ENCODE assay signal across 8 mouse cellular contexts in the genomic region with DNA sequence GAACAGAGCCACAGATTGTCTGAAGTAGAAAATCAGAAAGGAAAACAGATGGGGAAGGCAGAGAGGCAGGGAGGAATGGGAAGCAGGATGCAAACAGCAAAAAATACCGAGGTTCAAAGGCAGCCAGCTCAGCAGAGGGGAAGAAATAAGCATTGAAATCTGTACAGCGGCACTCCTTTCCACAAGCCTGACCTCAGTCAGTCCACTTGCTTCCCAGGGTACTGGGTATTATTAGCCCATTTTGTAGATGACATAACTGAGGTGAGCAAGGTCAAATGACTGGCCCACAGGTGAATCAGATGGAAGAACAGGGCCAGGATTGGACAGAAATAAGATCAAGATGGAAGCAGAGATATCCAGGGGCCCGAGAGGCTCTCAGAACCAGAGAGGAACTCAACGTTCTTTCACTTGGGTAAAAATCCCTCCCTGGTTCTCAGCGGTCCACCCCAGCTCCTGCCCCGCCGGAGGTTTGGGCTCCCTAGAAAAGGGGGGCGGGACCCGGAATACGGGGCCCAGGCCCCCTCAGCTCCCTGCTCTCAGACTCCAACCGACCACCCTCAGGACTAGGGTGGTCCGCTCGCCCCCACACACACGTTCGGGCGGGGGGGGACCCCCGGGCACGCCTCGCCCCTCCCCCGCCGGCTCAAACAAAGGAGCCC. TPM values are rescaled to one million over a fixed set of nuclear protein-coding genes. Genes with fewer than 3 reads are reported as not detected.
DNase-seq lines count a peak whose midpoint lies in the region; ATAC-seq and TF ChIP-seq lines count a peak whose summit lies in the region.

No protein-coding gene starts in this region.

- no peak for TF ChIP-seq EP300 in ES-Bruce4 (IDR thresholded peaks at IDR 0.05; ENCODE audit: insufficient read depth, low read depth, low read length)
- TF ChIP-seq EP300 in liver, postnatal 0 days (IDR thresholded peaks at IDR 0.05; ENCODE audit: low read depth): no peak

- no peak for DNase-seq in heart, postnatal 36 days
- no peak for DNase-seq in liver, postnatal 0 days
- no peak for DNase-seq in left cerebral cortex, adult 9 months (ENCODE audit: low spot score in 2 of 2)
- no peak for DNase-seq in layer of hippocampus, adult 8-10 months (ENCODE audit: low spot score in 2 of 2)
- DNase-seq in cerebellum, adult 11 months: no peak

- under 1% methylated on average over 19 of the region's 21 CpGs for WGBS in heart, embryonic 14.5 days
- WGBS in forebrain, embryonic 15.5 days: under 1% methylated on average over 20 of the region's 21 CpGs
- WGBS in liver, postnatal 0 days (ENCODE audit: insufficient replicate concordance): 1% methylated on average over 20 of the region's 21 CpGs

- H3K36me3 ChIP-seq in heart, embryonic 14.5 days (ENCODE audit: control insufficient read depth, insufficient read depth, low read length): peaks cover 25% of the 10 kb centered on the region
- 0 out of 2 replicates have a peak, but pooled peaks cover 6% of the 10 kb centered on the region for H3K36me3 ChIP-seq in ES-Bruce4 (ENCODE audit: control insufficient read depth, insufficient read depth, low read length, poor library complexity, severe bottlenecking)
- peaks cover 9% of the 10 kb centered on the region; the same call in 1 of the 2 replicates for H3K36me3 ChIP-seq in forebrain, embryonic 15.5 days
- H3K36me3 ChIP-seq in liver, postnatal 0 days (replicated peaks; ENCODE audit: insufficient read depth, low read length): no peaks in the 10 kb centered on the region

- peak overlapping the region; percentile 85 to 92 for H3K4me3 ChIP-seq in heart, embryonic 14.5 days (ENCODE audit: control insufficient read depth in 1 of 2, insufficient read depth in 1 of 2, low read depth in 1 of 2, low read length in 2 of 2)
- peak overlapping the region; percentile 71 for H3K4me3 ChIP-seq in ES-Bruce4 (ENCODE audit: low read depth, low read length)
- peak overlapping the region; percentile 80 for H3K4me3 ChIP-seq in forebrain, embryonic 15.5 days
- H3K4me3 ChIP-seq in liver, postnatal 0 days (ENCODE audit: low read depth, low read length): peak overlapping the region; percentile 66

- intact Hi-C loops in heart, postnatal 36 days (cut with DNase I): loop anchor here (1.0 kb wide), 1 partner anchor 20 kb away; no protein-coding TSS in a partner anchor

- TF ChIP-seq CTCF in ES-Bruce4 (IDR thresholded peaks at IDR 0.05; ENCODE audit: low read depth, low read length): no peak
- no peak for TF ChIP-seq CTCF in liver, postnatal 0 days (IDR thresholded peaks at IDR 0.05; ENCODE audit: low read depth)

- peaks cover 8 to 9% of the 10 kb centered on the region in 2 experiments; a peak in 3 of 4 replicates for H3K4me1 ChIP-seq in heart, embryonic 14.5 days (ENCODE audit: control insufficient read depth in 2 of 2, insufficient read depth in 2 of 2, low read length in 2 of 2)
- H3K4me1 ChIP-seq in ES-Bruce4 (ENCODE audit: control insufficient read depth, insufficient read depth, low read length): peaks cover 5% of the 10 kb centered on the region
- H3K4me1 ChIP-seq in forebrain, embryonic 15.5 days: peaks cover 65% of the 10 kb centered on the region
- peaks cover 11% of the 10 kb centered on the region for H3K4me1 ChIP-seq in liver, postnatal 0 days (ENCODE audit: insufficient read depth)

- H3K27ac ChIP-seq in heart, embryonic 14.5 days (replicated peaks in 1 of 2; ENCODE audit: control insufficient read depth in 1 of 2, insufficient read depth in 1 of 2, low read depth in 2 of 2, low read length in 2 of 2): peak overlapping the region; percentile 42 to 79
- H3K27ac ChIP-seq in ES-Bruce4 (ENCODE audit: insufficient read depth, low read length): peak overlapping the region; percentile 13; the same call in 1 of the 2 replicates
- H3K27ac ChIP-seq in forebrain, embryonic 15.5 days (replicated peaks): peak overlapping the region; percentile 81
- no peak overlapping the region for H3K27ac ChIP-seq in liver, postnatal 0 days (ENCODE audit: low read depth)

- H3K9ac ChIP-seq in heart, embryonic 14.5 days (ENCODE audit: low read length): peak overlapping the region; percentile 92
- H3K9ac ChIP-seq in ES-Bruce4 (ENCODE audit: low read depth, poor library complexity, severe bottlenecking): peak overlapping the region; percentile 69
- H3K9ac ChIP-seq in forebrain, embryonic 15.5 days (replicated peaks): peak overlapping the region; percentile 81
- H3K9ac ChIP-seq in liver, postnatal 0 days (replicated peaks): peak overlapping the region; percentile 63

- TF ChIP-seq POLR2A in ES-Bruce4 (IDR thresholded peaks at IDR 0.05; ENCODE audit: insufficient read depth, low read length): no peak

- no peaks in the 10 kb centered on the region for H3K9me3 ChIP-seq in heart, embryonic 14.5 days (ENCODE audit: control insufficient read depth, low read length)
- no peaks in the 10 kb centered on the region for H3K9me3 ChIP-seq in ES-Bruce4 (replicated peaks; ENCODE audit: control insufficient read depth, insufficient read depth, low read length, poor library complexity, severe bottlenecking)
- H3K9me3 ChIP-seq in forebrain, embryonic 15.5 days: no peaks in the 10 kb centered on the region
- H3K9me3 ChIP-seq in liver, postnatal 0 days (ENCODE audit: low read length): no peaks in the 10 kb centered on the region

- no peak for ATAC-seq in heart, embryonic 14.5 days (ENCODE audit: insufficient number of reproducible peaks, insufficient read depth, low FRiP score, low read depth)
- peak; percentile 39 for ATAC-seq in forebrain, embryonic 15.5 days (replicated peaks)
- ATAC-seq in liver, postnatal 0 days: no peak

- peak overlapping the region; percentile 91 for H3K4me2 ChIP-seq in heart, embryonic 14.5 days (ENCODE audit: low read length)
- H3K4me2 ChIP-seq in forebrain, embryonic 15.5 days (replicated peaks): peak overlapping the region; percentile 80
- peak overlapping the region; percentile 86 for H3K4me2 ChIP-seq in liver, postnatal 0 days (ENCODE audit: low read depth, low read length)

- H3K27me3 ChIP-seq in heart, embryonic 14.5 days (ENCODE audit: control insufficient read depth, insufficient read depth, low read length): no peaks in the 10 kb centered on the region
- no peaks in the 10 kb centered on the region for H3K27me3 ChIP-seq in ES-Bruce4 (ENCODE audit: control insufficient read depth, insufficient read depth, low read length, poor library complexity, severe bottlenecking)
- no peaks in the 10 kb centered on the region for H3K27me3 ChIP-seq in forebrain, embryonic 15.5 days
- peaks cover 8% of the 10 kb centered on the region; the same call in 1 of the 2 replicates for H3K27me3 ChIP-seq in liver, postnatal 0 days (ENCODE audit: insufficient read depth, low read length)

RNA-seq across cellular contexts. Expression of a gene that starts 0.6 kb away (rescaled TPM):
- 6.0 and 6.7 TPM in 2 replicates for polyA plus RNA-seq in heart, embryonic 14.5 days (2014; fragmentation: Nextera tagmentation; extraction: Ambion mirVana)
- total RNA-seq in heart, postnatal 36 days (2021): under 1 TPM; 0.19 to 0.22 TPM
- polyA plus RNA-seq in ES-Bruce4 (2011; ENCODE audit: insufficient read depth, insufficient read length, low read depth, missing spikeins): 14.6 and 16.7 TPM in 2 replicates
- 14.4 and 15.7 TPM in 2 replicates for polyA plus RNA-seq in forebrain, embryonic 15.5 days (2015; fragmentation: Nextera tagmentation; extraction: Ambion mirVana)
- 0.36 and 0.56 TPM in 2 replicates for polyA plus RNA-seq in liver, postnatal 0 days (2015; fragmentation: Nextera tagmentation; extraction: Ambion mirVana)
- total RNA-seq in layer of hippocampus, adult 8-10 months (2022): 1 to 10 TPM in 3 of 4 experiments, under 1 TPM in 1; 0.96 to 1.4 (median 1.1) TPM

RNA-seq across cellular contexts. Expression of a gene that starts 12.6 kb away (rescaled TPM):
- polyA plus RNA-seq in heart, embryonic 14.5 days (2014; fragmentation: Nextera tagmentation; extraction: Ambion mirVana): 31.0 and 38.6 TPM in 2 replicates
- 10 to 100 TPM; 56.5 to 62.6 TPM for total RNA-seq in heart, postnatal 36 days (2021)
- 25.2 TPM in 2 replicates for polyA plus RNA-seq in ES-Bruce4 (2011; ENCODE audit: insufficient read depth, insufficient read length, low read depth, missing spikeins)
- polyA plus RNA-seq in forebrain, embryonic 15.5 days (2015; fragmentation: Nextera tagmentation; extraction: Ambion mirVana): 32.9 and 34.0 TPM in 2 replicates
- 9.1 and 9.2 TPM in 2 replicates for polyA plus RNA-seq in liver, postnatal 0 days (2015; fragmentation: Nextera tagmentation; extraction: Ambion mirVana)
- total RNA-seq in layer of hippocampus, adult 8-10 months (2022): 100 to 1,000 TPM; 129 to 141 (median 137) TPM

RNA-seq across cellular contexts. Expression of a gene that starts 14.4 kb away (rescaled TPM):
- 0.78 and 1.1 TPM in 2 replicates for polyA plus RNA-seq in heart, embryonic 14.5 days (2014; fragmentation: Nextera tagmentation; extraction: Ambion mirVana)
- total RNA-seq in heart, postnatal 36 days (2021): not detected
- 17.2 and 18.9 TPM in 2 replicates for polyA plus RNA-seq in ES-Bruce4 (2011; ENCODE audit: insufficient read depth, insufficient read length, low read depth, missing spikeins)
- polyA plus RNA-seq in forebrain, embryonic 15.5 days (2015; fragmentation: Nextera tagmentation; extraction: Ambion mirVana): 41.0 and 42.5 TPM in 2 replicates
- polyA plus RNA-seq in liver, postnatal 0 days (2015; fragmentation: Nextera tagmentation; extraction: Ambion mirVana): not detected in 2 replicates
- total RNA-seq in layer of hippocampus, adult 8-10 months (2022): 10 to 100 TPM; 57.7 to 72.8 (median 60.8) TPM

RNA-seq across cellular contexts. Expression of a gene that starts 24.6 kb away (rescaled TPM):
- not detected in 2 replicates for polyA plus RNA-seq in heart, embryonic 14.5 days (2014; fragmentation: Nextera tagmentation; extraction: Ambion mirVana)
- not detected for total RNA-seq in heart, postnatal 36 days (2021)
- 0.25 and 0.29 TPM in 2 replicates for polyA plus RNA-seq in ES-Bruce4 (2011; ENCODE audit: insufficient read depth, insufficient read length, low read depth, missing spikeins)
- polyA plus RNA-seq in forebrain, embryonic 15.5 days (2015; fragmentation: Nextera tagmentation; extraction: Ambion mirVana): 0.11 and 0.13 TPM in 2 replicates
- polyA plus RNA-seq in liver, postnatal 0 days (2015; fragmentation: Nextera tagmentation; extraction: Ambion mirVana): 0.05 TPM in 1 of 2 replicates, not detected in the other
- under 1 TPM; 0.32 to 0.47 (median 0.39) TPM for total RNA-seq in layer of hippocampus, adult 8-10 months (2022)

RNA-seq across cellular contexts. Expression of a gene that starts 27.9 kb away (rescaled TPM):
- polyA plus RNA-seq in heart, embryonic 14.5 days (2014; fragmentation: Nextera tagmentation; extraction: Ambion mirVana): 0.16 and 0.18 TPM in 2 replicates
- not detected for total RNA-seq in heart, postnatal 36 days (2021)
- polyA plus RNA-seq in ES-Bruce4 (2011; ENCODE audit: insufficient read depth, insufficient read length, low read depth, missing spikeins): not detected in 2 replicates
- 0.51 and 0.89 TPM in 2 replicates for polyA plus RNA-seq in forebrain, embryonic 15.5 days (2015; fragmentation: Nextera tagmentation; extraction: Ambion mirVana)
- 0.13 and 0.15 TPM in 2 replicates for polyA plus RNA-seq in liver, postnatal 0 days (2015; fragmentation: Nextera tagmentation; extraction: Ambion mirVana)
- total RNA-seq in layer of hippocampus, adult 8-10 months (2022): under 1 TPM in 2 of 4 experiments, not detected in 2; 0.16 to 0.48 TPM
